Mouse (Mus musculus): ENCODE results near the gene Wnt1.

Wnt1 gene

GRCm38 (mm10) chr15:98777762-98778161, 11.9 kb upstream of the Wnt1 start, which contains the start of gene Wnt10b:
Gene Wnt10b (minus strand): TSS chr15:98778150.
- no peak for DNase-seq (ENCODE audit: low spot score in 2 of 2)

GRCm38 (mm10) chr15:98778191-98778770, 11.4 kb upstream of the Wnt1 start:
- DNase-seq (ENCODE audit: low spot score in 2 of 2): no peak

- no peak for DNase-seq (ENCODE audit: low spot score in 2 of 2)
These were observed 10.9 kb upstream of the Wnt1 start for GRCm38 (mm10) chr15:98778806-98779205.

GRCm38 (mm10) chr15:98780075-98780474, 9.6 kb upstream of the Wnt1 start:
- DNase-seq (ENCODE audit: low spot score in 2 of 2): peak; percentile 21 to 69

GRCm38 (mm10) chr15:98780573-98780972, 9.1 kb upstream of the Wnt1 start:
- peak; percentile 30 to 65 for DNase-seq (ENCODE audit: low spot score in 2 of 2)

- DNase-seq (ENCODE audit: low spot score in 2 of 2): no peak
These were observed 8.5 kb upstream of the Wnt1 start for GRCm38 (mm10) chr15:98781166-98781565.

- DNase-seq (ENCODE audit: low spot score in 2 of 2): no peak
These were observed 3.9 kb upstream of the Wnt1 start for GRCm38 (mm10) chr15:98785744-98786143.

- no peak for DNase-seq (ENCODE audit: low spot score in 2 of 2)
These were observed 1.7 kb upstream of the Wnt1 start for GRCm38 (mm10) chr15:98787930-98788329.

GRCm38 (mm10) chr15:98788972-98789660, 541 bp upstream of the Wnt1 start:
- DNase-seq (ENCODE audit: low spot score in 2 of 2): no peak

- DNase-seq (ENCODE audit: low spot score in 2 of 2): no peak
These were observed 1.1 kb downstream of the Wnt1 start for GRCm38 (mm10) chr15:98790761-98791160.

GRCm38 (mm10) chr15:98791221-98791620, 1.6 kb downstream of the Wnt1 start:
- DNase-seq (ENCODE audit: low spot score in 2 of 2): no peak

GRCm38 (mm10) chr15:98791771-98792170, 2.1 kb downstream of the Wnt1 start:
- DNase-seq (ENCODE audit: low spot score in 2 of 2): no peak

GRCm38 (mm10) chr15:98792233-98793020, 2.8 kb downstream of the Wnt1 start:
- DNase-seq (ENCODE audit: low spot score in 2 of 2): no peak

- no peak for DNase-seq (ENCODE audit: low spot score in 2 of 2)
These were observed 3.6 kb downstream of the Wnt1 start for GRCm38 (mm10) chr15:98793141-98793698.

- no peak for DNase-seq (ENCODE audit: low spot score in 2 of 2)
These were observed 7.3 kb downstream of the Wnt1 start for GRCm38 (mm10) chr15:98796803-98797595.

- no peak for DNase-seq (ENCODE audit: low spot score in 2 of 2)
These were observed 8.3 kb downstream of the Wnt1 start for GRCm38 (mm10) chr15:98797835-98798492.

- no peak for DNase-seq (ENCODE audit: low spot score in 2 of 2)
These were observed 9.2 kb downstream of the Wnt1 start for GRCm38 (mm10) chr15:98798903-98799302.

- peak; percentile 65 to 77 for DNase-seq (ENCODE audit: low spot score in 2 of 2)
These were observed 9.7 kb downstream of the Wnt1 start for GRCm38 (mm10) chr15:98799396-98799795.

- DNase-seq (ENCODE audit: low spot score in 2 of 2): no peak
These were observed 13.3 kb downstream of the Wnt1 start for GRCm38 (mm10) chr15:98802926-98803325.

GRCm38 (mm10) chr15:98804054-98804453, 14.4 kb downstream of the Wnt1 start:
- DNase-seq (ENCODE audit: low spot score in 2 of 2): peak; percentile 74 to 80
